Mouse (Mus musculus): ENCODE results near the gene Ctse. TPM values are rescaled to one million over a fixed set of nuclear protein-coding genes. Genes with fewer than 3 reads are reported as not detected.

The Ctse gene
- polyA plus RNA-seq, 1 experiment from 2014 or later, result 0.41 TPM

DNA sequence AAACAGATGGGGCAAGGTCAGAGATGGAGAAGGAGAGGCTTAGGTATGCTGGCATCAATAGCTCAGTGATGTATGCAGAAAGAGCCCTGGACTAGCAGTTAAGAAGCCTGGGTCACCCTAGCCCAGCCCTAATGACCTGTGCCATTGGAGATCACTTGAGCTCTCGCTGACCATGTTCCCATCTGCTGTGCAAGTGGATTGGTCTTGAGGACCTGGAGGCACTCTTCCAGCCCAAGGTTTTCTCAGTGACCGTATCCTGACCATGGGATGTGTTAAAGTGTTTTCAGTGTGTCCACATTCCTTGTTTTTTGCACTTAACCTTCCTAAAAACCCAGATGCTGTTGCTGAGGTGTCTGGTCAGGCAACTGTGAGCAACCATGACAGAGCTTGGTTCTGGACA, 22.2 kb downstream of the Ctse start:
- 81% methylated on average over 2 of the region's 2 CpGs for WGBS
- Histone ChIP-seq H3K27me3 (no peaks in the 10 kb centered on the region), H3K9me3 (replicated peaks) (no peaks in the 10 kb centered on the region), H3K36me3 (no peaks in the 10 kb centered on the region), H3K27ac (no peak overlapping the region), H3K4me2 (replicated peaks) (no peak overlapping the region), H3K4me3 (no peak overlapping the region), H3K4me1 (peaks cover 4% of the 10 kb centered on the region; the same call in 1 of the 2 replicates), H3K9ac (no peak overlapping the region)
- ATAC-seq (ENCODE audit: low FRiP score), result no peak

GRCm38 (mm10) chr1:131660716-131661472, 22.8 kb downstream of the Ctse start:
- H3K27me3 ChIP-seq, result no peaks in the 10 kb centered on the region
- H3K4me3 ChIP-seq, result no peak overlapping the region
- no peaks in the 10 kb centered on the region for H3K36me3 ChIP-seq
- no peaks in the 10 kb centered on the region for H3K9me3 ChIP-seq (replicated peaks)
- H3K27ac ChIP-seq, result no peak overlapping the region
- no peak overlapping the region for H3K9ac ChIP-seq
- peaks cover 4% of the 10 kb centered on the region; the same call in 1 of the 2 replicates for H3K4me1 ChIP-seq
- 78% methylated on average over 7 of the region's 7 CpGs for WGBS
- ATAC-seq (ENCODE audit: low FRiP score), result no peak
- no peak overlapping the region for H3K4me2 ChIP-seq (replicated peaks)

DNA sequence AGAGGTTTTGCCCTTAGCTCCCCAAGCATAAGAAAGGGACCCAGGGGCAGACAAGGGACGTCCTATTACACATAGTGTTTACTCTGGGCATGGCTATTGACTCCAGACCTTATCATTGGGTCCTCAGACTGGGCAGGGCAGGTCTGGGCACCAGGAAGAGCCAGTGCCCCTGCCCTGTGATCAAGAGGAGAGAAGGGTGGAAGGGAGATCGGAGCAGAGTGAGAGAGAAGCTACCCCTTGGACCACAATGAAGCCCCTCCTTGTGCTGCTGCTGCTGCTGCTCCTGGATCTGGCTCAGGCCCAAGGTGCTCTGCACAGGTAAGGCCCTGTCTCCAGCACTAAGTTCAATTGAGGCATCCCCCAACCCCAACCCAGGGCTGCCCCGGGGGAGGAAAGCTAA, 23.6 kb downstream of the Ctse start:
- 75% methylated on average over 3 of the region's 3 CpGs for WGBS
- no peak for ATAC-seq (ENCODE audit: low FRiP score)

GRCm38 (mm10) chr1:131663286-131663995, 25.3 kb downstream of the Ctse start:
- H3K9me3 ChIP-seq (replicated peaks), result no peaks in the 10 kb centered on the region

More for the DNA sequence above, 23.6 kb downstream of the Ctse start:
- Histone ChIP-seq H3K9ac (no peak overlapping the region), H3K4me1 (peaks cover 4% of the 10 kb centered on the region; the same call in 1 of the 2 replicates), H3K27me3 (no peaks in the 10 kb centered on the region), H3K27ac (no peak overlapping the region), H3K4me3 (no peak overlapping the region), H3K36me3 (no peaks in the 10 kb centered on the region), H3K9me3 (replicated peaks) (no peaks in the 10 kb centered on the region), H3K4me2 (replicated peaks) (no peak overlapping the region)

DNA sequence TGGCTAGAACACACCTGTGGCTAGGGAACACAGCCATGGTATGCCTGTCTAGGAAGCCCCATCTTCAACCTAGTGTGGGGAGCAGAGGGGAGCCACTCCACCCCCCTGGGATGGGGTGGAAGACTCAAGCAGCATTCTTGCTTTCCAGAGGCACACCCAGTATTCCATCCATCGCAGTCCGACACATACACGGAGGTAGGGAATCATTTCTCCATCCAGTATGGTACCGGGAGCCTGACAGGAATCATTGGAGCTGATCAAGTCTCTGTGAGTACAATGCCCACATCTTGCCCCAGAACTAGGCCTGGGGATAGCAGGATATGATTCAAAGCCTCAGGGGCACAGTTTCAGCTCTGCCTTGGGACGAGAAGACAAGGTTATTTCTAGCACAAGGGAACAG, 26.0 kb downstream of the Ctse start:
- whole genome bisulfite sequencing, result 95% methylated on average over 5 of the region's 5 CpGs
- Histone ChIP-seq H3K9me3 (replicated peaks) (no peaks in the 10 kb centered on the region), H3K4me3 (no peak overlapping the region), H3K27ac (no peak overlapping the region), H3K4me2 (replicated peaks) (no peak overlapping the region), H3K9ac (no peak overlapping the region), H3K36me3 (no peaks in the 10 kb centered on the region), H3K27me3 (no peaks in the 10 kb centered on the region), H3K4me1 (no peaks in the 10 kb centered on the region)
- ATAC-seq (ENCODE audit: low FRiP score), result no peak

More at GRCm38 (mm10) chr1:131663286-131663995, 25.3 kb downstream of the Ctse start:
- H3K4me1 ChIP-seq, result no peaks in the 10 kb centered on the region
- H3K36me3 ChIP-seq, result no peaks in the 10 kb centered on the region
- no peak for ATAC-seq (ENCODE audit: low FRiP score)
- no peak overlapping the region for H3K9ac ChIP-seq
- H3K4me2 ChIP-seq (replicated peaks), result no peak overlapping the region
- H3K4me3 ChIP-seq, result no peak overlapping the region
- H3K27me3 ChIP-seq, result no peaks in the 10 kb centered on the region
- no peak overlapping the region for H3K27ac ChIP-seq
- WGBS, result 88% methylated on average over 9 of the region's 9 CpGs

- no peak overlapping the region for H3K4me3 ChIP-seq
- H3K9ac ChIP-seq, result no peak overlapping the region
- H3K27me3 ChIP-seq, result no peaks in the 10 kb centered on the region
- no peak overlapping the region for H3K4me2 ChIP-seq (replicated peaks)
- H3K4me1 ChIP-seq, result no peaks in the 10 kb centered on the region
- H3K27ac ChIP-seq, result no peak overlapping the region
- no peaks in the 10 kb centered on the region for H3K36me3 ChIP-seq
- no peaks in the 10 kb centered on the region for H3K9me3 ChIP-seq (replicated peaks)
- ATAC-seq (ENCODE audit: low FRiP score), result no peak
- WGBS, result 83% methylated on average over 1 of the region's 1 CpGs
Measured at GRCm38 (mm10) chr1:131665886-131666285, 27.8 kb downstream of the Ctse start.

DNA sequence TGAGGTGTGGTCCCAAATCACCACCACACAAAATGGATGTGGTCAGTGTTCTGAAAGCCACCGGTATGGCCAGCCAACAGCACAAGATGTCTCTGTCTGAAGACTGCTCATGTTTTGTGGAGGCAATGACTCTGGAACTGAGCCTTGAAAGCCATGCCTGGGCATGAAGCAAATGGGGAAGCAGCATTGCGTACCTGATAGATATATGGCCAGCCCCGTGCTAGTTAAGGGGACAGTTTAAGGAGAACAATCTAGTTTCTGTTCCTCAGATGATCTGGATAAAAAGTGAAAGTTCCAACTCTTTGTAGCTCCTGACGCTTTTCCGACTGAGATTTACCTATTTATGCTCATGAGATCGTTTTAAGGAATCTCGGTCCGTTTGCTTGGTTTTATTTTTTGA, 33.0 kb downstream of the Ctse start:
- Histone ChIP-seq H3K9ac (no peak overlapping the region), H3K4me2 (replicated peaks) (no peak overlapping the region), H3K36me3 (no peaks in the 10 kb centered on the region), H3K4me1 (no peaks in the 10 kb centered on the region), H3K4me3 (no peak overlapping the region), H3K9me3 (replicated peaks) (no peaks in the 10 kb centered on the region), H3K27ac (no peak overlapping the region), H3K27me3 (no peaks in the 10 kb centered on the region)
- 94% methylated on average over 8 of the region's 8 CpGs for WGBS
- no peak for ATAC-seq (ENCODE audit: low FRiP score)

- Histone ChIP-seq H3K4me1 (no peaks in the 10 kb centered on the region), H3K9ac (no peak overlapping the region), H3K4me3 (no peak overlapping the region), H3K27me3 (no peaks in the 10 kb centered on the region), H3K9me3 (replicated peaks) (no peaks in the 10 kb centered on the region), H3K36me3 (no peaks in the 10 kb centered on the region), H3K27ac (no peak overlapping the region), H3K4me2 (replicated peaks) (no peak overlapping the region)
- 86% methylated on average over 7 of the region's 7 CpGs for WGBS
- no peak for ATAC-seq (ENCODE audit: low FRiP score)
Measured at GRCm38 (mm10) chr1:131672361-131672760, 34.3 kb downstream of the Ctse start.

DNA sequence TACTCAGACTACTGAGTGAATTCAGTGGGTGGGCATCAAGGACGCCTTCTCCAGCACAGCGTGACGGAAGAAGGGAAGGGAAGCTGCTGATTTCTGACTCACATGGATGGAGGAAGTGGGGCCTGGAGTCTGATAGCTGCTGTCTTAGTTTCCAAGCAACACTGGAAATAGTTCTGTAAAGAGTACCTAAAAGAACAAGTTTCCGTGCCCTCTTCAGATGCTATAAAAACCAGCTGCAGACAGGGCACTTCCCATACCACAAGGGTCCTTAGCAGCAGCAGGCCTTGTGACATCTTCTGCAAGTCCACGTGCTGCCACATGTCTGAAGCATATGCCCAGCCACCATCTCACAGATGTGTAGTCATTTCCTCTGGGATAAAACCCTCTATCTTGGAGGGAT, 41.5 kb downstream of the Ctse start:
- H3K4me2 ChIP-seq (replicated peaks), result no peak overlapping the region
- H3K27me3 ChIP-seq, result no peaks in the 10 kb centered on the region
- no peak for ATAC-seq (ENCODE audit: low FRiP score)

DNA sequence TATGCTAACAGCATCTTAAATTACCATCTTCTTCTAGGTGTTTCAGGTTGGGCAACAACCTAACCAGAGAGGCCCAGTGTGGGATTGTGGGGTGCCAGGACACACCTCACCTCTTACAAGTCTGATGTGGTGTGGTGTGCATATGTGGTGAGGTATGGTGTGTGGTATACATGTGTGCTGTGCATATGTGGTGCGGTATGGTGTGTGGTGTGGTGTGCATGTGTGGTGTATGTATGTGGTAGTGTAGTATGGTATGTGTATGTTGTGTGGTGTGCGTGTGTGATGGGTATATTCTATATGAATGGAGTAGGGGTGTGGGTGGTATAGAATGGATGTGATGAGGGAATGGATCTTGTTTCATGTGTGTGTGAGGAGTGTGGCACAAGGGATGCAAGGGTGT, 49.6 kb downstream of the Ctse start:
- Histone ChIP-seq H3K36me3 (no peaks in the 10 kb centered on the region), H3K27me3 (no peaks in the 10 kb centered on the region), H3K27ac (no peak overlapping the region), H3K9ac (no peak overlapping the region), H3K4me3 (no peak overlapping the region), H3K4me1 (no peaks in the 10 kb centered on the region), H3K9me3 (replicated peaks) (no peaks in the 10 kb centered on the region), H3K4me2 (replicated peaks) (no peak overlapping the region)
- ATAC-seq (ENCODE audit: low FRiP score), result no peak
- 97% methylated on average over 2 of the region's 2 CpGs for WGBS

More for the DNA sequence above, 41.5 kb downstream of the Ctse start:
- H3K36me3 ChIP-seq, result no peaks in the 10 kb centered on the region
- no peak overlapping the region for H3K27ac ChIP-seq
- H3K9ac ChIP-seq, result no peak overlapping the region
- 81% methylated on average over 5 of the region's 5 CpGs for WGBS
- no peaks in the 10 kb centered on the region for H3K9me3 ChIP-seq (replicated peaks)
- no peaks in the 10 kb centered on the region for H3K4me1 ChIP-seq
- H3K4me3 ChIP-seq, result no peak overlapping the region

DNA sequence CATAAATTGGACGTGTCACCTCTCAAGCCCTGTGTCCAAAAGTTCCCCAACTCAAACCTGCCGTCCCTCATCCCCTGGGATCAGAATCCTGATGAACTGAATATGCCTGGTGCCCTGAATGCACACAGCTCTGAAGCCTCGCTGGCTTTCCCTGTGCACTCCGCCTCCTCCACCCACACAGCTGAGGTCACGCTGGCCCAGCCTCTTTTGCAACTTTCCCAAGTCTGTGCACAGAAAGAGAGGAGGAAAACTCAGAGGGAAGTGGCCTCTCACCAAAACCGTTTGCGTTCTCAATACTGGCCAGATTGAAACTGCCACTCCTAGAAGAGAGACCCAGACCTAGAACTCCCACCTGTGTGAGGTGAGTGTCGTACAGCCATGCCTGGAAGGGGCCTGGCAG, 50.4 kb downstream of the Ctse start, which contains the start of gene Rab7b:
Gene Rab7b (plus strand): TSS at position 221 of the 400 bp plus-strand sequence.
- Histone ChIP-seq H3K4me1 (no peaks in the 10 kb centered on the region), H3K27me3 (no peaks in the 10 kb centered on the region), H3K27ac (no peak within 1 kb of the TSS), H3K9ac (no peak within 1 kb of the TSS), H3K9me3 (replicated peaks) (no peaks in the 10 kb centered on the region), H3K36me3 (no peaks in the 10 kb centered on the region), H3K4me2 (replicated peaks) (no peak within 1 kb of the TSS), H3K4me3 (no peak within 1 kb of the TSS)
- no peak for ATAC-seq (ENCODE audit: low FRiP score)
- 57% methylated on average over 8 of the region's 8 CpGs for WGBS

DNA sequence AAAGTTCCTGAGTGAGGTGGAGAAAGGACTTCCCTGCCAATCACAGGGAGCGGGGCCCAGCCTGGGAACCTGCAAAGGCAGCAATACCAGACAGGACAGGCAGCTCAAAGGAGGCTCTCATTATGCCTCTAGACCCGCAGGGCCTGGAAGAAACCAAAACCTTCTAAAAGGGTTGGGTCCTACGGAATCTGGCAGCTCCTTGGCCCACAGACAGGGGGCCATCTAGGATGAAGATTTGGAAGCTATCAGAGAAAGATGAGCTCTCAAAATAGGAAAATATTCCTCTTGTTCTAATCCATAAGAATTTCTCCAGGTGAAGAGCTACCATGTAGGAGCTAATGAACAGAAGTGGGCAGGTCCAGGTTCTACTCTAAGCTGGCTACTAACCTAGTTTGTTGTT, 50.9 kb downstream of the Ctse start:
- 74% methylated on average over 3 of the region's 3 CpGs for WGBS
- H3K27ac ChIP-seq, result no peak overlapping the region
- ATAC-seq (ENCODE audit: low FRiP score), result no peak
- no peak overlapping the region for H3K4me2 ChIP-seq (replicated peaks)
- no peaks in the 10 kb centered on the region for H3K27me3 ChIP-seq
- H3K4me1 ChIP-seq, result no peaks in the 10 kb centered on the region
- no peaks in the 10 kb centered on the region for H3K9me3 ChIP-seq (replicated peaks)
- H3K9ac ChIP-seq, result no peak overlapping the region
- H3K4me3 ChIP-seq, result no peak overlapping the region
- no peaks in the 10 kb centered on the region for H3K36me3 ChIP-seq

DNA sequence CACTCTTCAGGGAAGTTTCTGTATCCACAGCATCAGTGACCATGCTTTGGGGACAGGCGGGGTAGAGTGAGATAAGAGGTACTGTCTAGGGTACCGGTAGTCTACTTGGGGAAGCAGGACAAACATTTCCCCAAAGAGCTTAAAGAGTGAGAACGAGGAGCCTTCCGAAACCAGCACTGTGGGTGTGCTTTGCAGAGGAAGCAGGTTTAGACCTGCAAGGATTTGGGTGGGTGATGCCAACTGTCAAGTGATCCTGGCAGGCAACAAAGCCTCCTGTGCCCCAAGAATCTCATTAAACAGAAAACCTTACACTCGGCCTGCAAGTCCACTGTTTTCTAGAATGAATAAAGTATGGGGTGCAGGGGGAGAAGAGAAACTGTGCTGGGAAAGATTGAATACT, 51.8 kb downstream of the Ctse start:
- Histone ChIP-seq H3K4me2 (replicated peaks) (no peak overlapping the region), H3K4me1 (no peaks in the 10 kb centered on the region), H3K27me3 (no peaks in the 10 kb centered on the region), H3K4me3 (no peak overlapping the region), H3K9ac (no peak overlapping the region), H3K27ac (no peak overlapping the region), H3K36me3 (no peaks in the 10 kb centered on the region), H3K9me3 (replicated peaks) (no peaks in the 10 kb centered on the region)
- ATAC-seq (ENCODE audit: low FRiP score), result no peak
- 86% methylated on average over 5 of the region's 5 CpGs for WGBS

All from hindbrain, embryonic 12.5 days (tissue).